Mouse (Mus musculus) embryonic facial prominence, embryonic 12.5 days (tissue): ENCODE results near the gene Cst7. TPM values are rescaled to one million over a fixed set of nuclear protein-coding genes. Genes with fewer than 3 reads are reported as not detected.
A peak's percentile ranks its signal among the peaks of the same experiment; 100 is the strongest.

ENCODE experiments used
- ATAC-seq: fragments of 200-750 bp; cut with Nextera tagmentation; 2 replicates; pipeline ENCODE4 v1.8.0; 2017; ENCODE audit not compliant: insufficient number of reproducible peaks, insufficient read depth, low FRiP score, low TSS enrichment
- H3K27ac ChIP-seq: fragments of 300-500 bp; sonication (generic); 2 replicates; pipeline ENCODE4 v1.5.1; 2016; ENCODE audit warnings: mild to moderate bottlenecking
- H3K27me3 ChIP-seq: fragments of 300-500 bp; sonication (generic); 2 replicates; pipeline ENCODE4 v1.6.1; 2016; ENCODE audit warnings: mild to moderate bottlenecking, moderate library complexity
- H3K36me3 ChIP-seq: fragments of 300-500 bp; sonication (generic); 2 replicates; pipeline ENCODE4 v1.6.1; 2016; ENCODE audit warnings: mild to moderate bottlenecking
- H3K4me1 ChIP-seq: fragments of 300-500 bp; sonication (generic); 2 replicates; pipeline ENCODE4 v1.6.1; 2016
- H3K4me2 ChIP-seq: fragments of 300-500 bp; sonication (generic); replicated peaks from 2 replicates; pipeline ENCODE4 v1.6.1; 2016; ENCODE audit warnings: mild to moderate bottlenecking, moderate library complexity
- H3K4me3 ChIP-seq: fragments of 300-500 bp; sonication (generic); 2 replicates; pipeline ENCODE4 v1.5.1; 2016; ENCODE audit warnings: mild to moderate bottlenecking
- H3K9ac ChIP-seq: fragments of 300-500 bp; sonication (generic); 2 replicates; pipeline ENCODE4 v1.6.1; 2016; ENCODE audit warnings: mild to moderate bottlenecking, moderate library complexity
- H3K9me3 ChIP-seq: fragments of 300-500 bp; sonication (generic); 2 replicates; pipeline ENCODE4 v1.6.1; 2016; ENCODE audit warnings: mild to moderate bottlenecking, moderate library complexity
- WGBS: fragments of 180-500 bp; shearing (Covaris S2); methylation state at CpG from one replicate; pipeline ENCODE4 v1.1.7; 2016; 5-methylcytosine and 5-hydroxymethylcytosine counted together
- polyA plus RNA-seq: library from polyadenylated mRNA; unstranded; fragments of >200 nt; fragmentation: Nextera tagmentation; extraction: Ambion mirVana; gene quantifications from 2 replicates; pipeline ENCODE4 v1.2.1, GENCODE M21; 2016

Gene Cst7
- polyA plus RNA-seq, 1 experiment from 2014 or later: 0.17 TPM

DNA sequence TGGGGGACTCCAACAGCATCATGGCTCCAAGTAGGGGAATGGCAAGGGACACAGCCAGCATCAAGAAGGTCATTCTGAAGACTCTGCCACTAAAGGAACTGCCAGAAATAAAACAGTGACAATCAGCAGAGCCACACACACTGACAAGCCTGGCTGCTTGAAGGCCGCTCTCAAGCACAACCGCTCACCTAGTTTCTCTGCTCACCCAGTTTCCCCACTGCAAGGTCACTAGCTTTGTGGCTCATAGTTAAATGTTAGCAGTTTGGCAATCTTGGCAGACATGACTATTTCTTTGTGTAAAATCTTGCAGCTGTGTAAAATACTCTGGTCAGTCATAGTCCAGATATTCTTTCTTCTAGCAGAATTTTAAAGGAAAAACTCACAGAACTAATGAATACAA lies 30.0 kb downstream of the Cst7 start:
- 95% methylated on average over 2 of the region's 2 CpGs for WGBS
- Histone ChIP-seq H3K4me1 (no peaks in the 10 kb centered on the region), H3K36me3 (no peaks in the 10 kb centered on the region), H3K4me3 (no peak overlapping the region), H3K4me2 (no peak overlapping the region), H3K9me3 (no peaks in the 10 kb centered on the region), H3K27me3 (no peaks in the 10 kb centered on the region), H3K9ac (no peak overlapping the region), H3K27ac (no peak overlapping the region)
- no peak for ATAC-seq

GRCm38 (mm10) chr2:150602166-150602565 lies 32.0 kb downstream of the Cst7 start:
- no peaks in the 10 kb centered on the region for H3K27me3 ChIP-seq
- H3K27ac ChIP-seq: no peak overlapping the region
- 91% methylated on average over 2 of the region's 2 CpGs for WGBS
- peaks cover 2% of the 10 kb centered on the region; the same call in 1 of the 2 replicates for H3K4me1 ChIP-seq
- H3K36me3 ChIP-seq: no peaks in the 10 kb centered on the region
- H3K9me3 ChIP-seq: no peaks in the 10 kb centered on the region
- no peak overlapping the region for H3K4me2 ChIP-seq
- no peak overlapping the region for H3K9ac ChIP-seq
- no peak for ATAC-seq
- no peak overlapping the region for H3K4me3 ChIP-seq

GRCm38 (mm10) chr2:150604802-150605201 lies 34.6 kb downstream of the Cst7 start:
- ATAC-seq: no peak
- H3K9ac ChIP-seq: no peak overlapping the region
- H3K4me2 ChIP-seq: no peak overlapping the region
- no peaks in the 10 kb centered on the region for H3K27me3 ChIP-seq
- H3K4me1 ChIP-seq: peaks cover 8% of the 10 kb centered on the region; the same call in 1 of the 2 replicates
- 83% methylated on average over 2 of the region's 2 CpGs for WGBS
- no peaks in the 10 kb centered on the region for H3K9me3 ChIP-seq
- H3K27ac ChIP-seq: no peak overlapping the region
- H3K36me3 ChIP-seq: no peaks in the 10 kb centered on the region
- H3K4me3 ChIP-seq: no peak overlapping the region

GRCm38 (mm10) chr2:150607086-150607485 lies 36.9 kb downstream of the Cst7 start:
- 79% methylated on average over 1 of the region's 1 CpGs for WGBS
- H3K9me3 ChIP-seq: no peaks in the 10 kb centered on the region
- no peaks in the 10 kb centered on the region for H3K27me3 ChIP-seq
- H3K4me2 ChIP-seq: peak overlapping the region; percentile 81
- H3K4me1 ChIP-seq: peaks cover 8% of the 10 kb centered on the region; the same call in 1 of the 2 replicates
- H3K36me3 ChIP-seq: no peaks in the 10 kb centered on the region
- no peak overlapping the region for H3K9ac ChIP-seq
- H3K4me3 ChIP-seq: no peak overlapping the region
- H3K27ac ChIP-seq: no peak overlapping the region
- ATAC-seq: no peak

- Histone ChIP-seq H3K4me3 (peak within 1 kb of the TSS; percentile 94), H3K27me3 (no peaks in the 10 kb centered on the region), H3K36me3 (no peaks in the 10 kb centered on the region), H3K9ac (peak within 1 kb of the TSS; percentile 75), H3K27ac (peak within 1 kb of the TSS; percentile 54; the same call in 1 of the 2 replicates), H3K9me3 (no peaks in the 10 kb centered on the region), H3K4me1 (peaks cover 8% of the 10 kb centered on the region; the same call in 1 of the 2 replicates), H3K4me2 (peak within 1 kb of the TSS; percentile 81)
- ATAC-seq: peak; percentile 97
- WGBS: under 1% methylated on average over 42 of the region's 42 CpGs
Observed at GRCm38 (mm10) chr2:150608087-150608799, 38.0 kb downstream of the Cst7 start, which contains the start of gene Apmap. Gene Apmap, minus strand, starts transcription at chr2:150608567.

DNA sequence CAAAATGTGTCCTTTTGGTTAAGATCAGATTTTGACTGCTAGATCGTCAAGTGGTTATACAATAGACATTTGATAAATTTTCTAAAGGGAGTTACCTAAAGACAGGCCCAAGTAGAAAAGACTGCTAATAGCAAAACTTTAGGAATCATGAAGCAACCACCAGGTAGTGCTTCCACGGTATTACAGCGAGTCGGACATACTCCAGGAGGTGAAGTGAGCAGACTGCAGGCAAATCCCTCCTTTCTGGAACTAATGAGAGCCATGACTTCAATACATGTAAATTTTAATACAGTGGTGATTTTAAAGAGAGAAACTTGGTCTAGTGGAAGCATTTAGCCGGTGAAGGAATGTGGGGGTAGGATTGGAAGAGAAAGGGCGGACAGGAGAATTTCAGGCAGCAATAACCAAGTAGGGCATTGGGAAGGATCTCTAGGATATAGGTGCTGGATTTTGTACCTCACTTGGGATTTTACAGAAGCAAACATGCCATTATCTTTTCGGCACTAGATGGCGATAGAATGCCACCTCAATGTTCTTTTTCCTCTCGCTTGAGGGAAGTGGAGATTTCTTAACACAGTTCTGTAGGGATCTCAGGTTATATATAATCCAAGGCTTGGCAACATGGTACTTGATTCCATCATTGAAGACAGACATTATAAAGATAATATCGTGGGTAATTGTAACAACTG lies 38.8 kb downstream of the Cst7 start:
- H3K4me2 ChIP-seq: peak overlapping the region; percentile 81
- peak overlapping the region; percentile 75; the same call in 1 of the 2 replicates for H3K9ac ChIP-seq
- ATAC-seq: peak; percentile 64
- H3K27ac ChIP-seq: peak overlapping the region; percentile 54; the same call in 1 of the 2 replicates
- H3K4me3 ChIP-seq: peak overlapping the region; percentile 94
- H3K36me3 ChIP-seq: no peaks in the 10 kb centered on the region
- no peaks in the 10 kb centered on the region for H3K9me3 ChIP-seq
- no peaks in the 10 kb centered on the region for H3K27me3 ChIP-seq
- peaks cover 8% of the 10 kb centered on the region; the same call in 1 of the 2 replicates for H3K4me1 ChIP-seq
- WGBS: 2% methylated on average over 10 of the region's 10 CpGs

DNA sequence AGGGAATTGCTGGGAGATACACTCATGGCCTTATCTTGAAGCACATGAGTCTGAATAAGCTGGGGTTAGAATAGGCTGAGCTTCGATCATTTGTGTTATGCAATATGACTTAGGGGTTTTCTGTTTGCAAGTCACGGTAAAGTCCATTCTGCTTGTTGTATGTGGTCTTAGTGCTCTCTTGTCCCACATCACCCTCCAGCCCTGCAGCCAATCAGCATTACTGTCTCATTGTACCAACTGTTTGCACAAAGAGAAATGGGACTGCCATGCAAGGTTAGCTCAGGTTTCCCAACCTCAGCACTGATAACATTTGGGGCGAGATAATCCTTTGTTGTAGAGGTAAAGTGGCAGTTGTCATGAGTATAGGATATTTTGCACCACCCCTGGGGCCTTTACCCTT lies 39.9 kb downstream of the Cst7 start:
- no peak overlapping the region for H3K4me3 ChIP-seq
- no peak overlapping the region for H3K4me2 ChIP-seq
- no peak overlapping the region for H3K9ac ChIP-seq
- no peaks in the 10 kb centered on the region for H3K9me3 ChIP-seq
- no peak for ATAC-seq
- 79% methylated on average over 3 of the region's 3 CpGs for WGBS
- no peak overlapping the region for H3K27ac ChIP-seq
- no peaks in the 10 kb centered on the region for H3K36me3 ChIP-seq
- H3K27me3 ChIP-seq: no peaks in the 10 kb centered on the region
- H3K4me1 ChIP-seq: peaks cover 8% of the 10 kb centered on the region; the same call in 1 of the 2 replicates

GRCm38 (mm10) chr2:150621698-150622097 lies 51.5 kb downstream of the Cst7 start:
- Histone ChIP-seq H3K9ac (no peak overlapping the region), H3K4me1 (no peaks in the 10 kb centered on the region), H3K27me3 (no peaks in the 10 kb centered on the region), H3K36me3 (no peaks in the 10 kb centered on the region), H3K27ac (no peak overlapping the region), H3K4me2 (no peak overlapping the region), H3K4me3 (no peak overlapping the region), H3K9me3 (no peaks in the 10 kb centered on the region)
- no peak for ATAC-seq
- 65% methylated on average over 3 of the region's 3 CpGs for WGBS

GRCm38 (mm10) chr2:150623957-150624356 lies 53.7 kb downstream of the Cst7 start:
- no peaks in the 10 kb centered on the region for H3K4me1 ChIP-seq
- no peaks in the 10 kb centered on the region for H3K9me3 ChIP-seq
- H3K4me3 ChIP-seq: no peak overlapping the region
- H3K36me3 ChIP-seq: no peaks in the 10 kb centered on the region
- ATAC-seq: no peak
- no peak overlapping the region for H3K27ac ChIP-seq
- WGBS: 90% methylated on average over 3 of the region's 3 CpGs
- H3K27me3 ChIP-seq: no peaks in the 10 kb centered on the region
- no peak overlapping the region for H3K4me2 ChIP-seq
- no peak overlapping the region for H3K9ac ChIP-seq

GRCm38 (mm10) chr2:150624926-150625325 lies 54.7 kb downstream of the Cst7 start:
- Histone ChIP-seq H3K4me2 (no peak overlapping the region), H3K9me3 (no peaks in the 10 kb centered on the region), H3K36me3 (no peaks in the 10 kb centered on the region), H3K27ac (no peak overlapping the region), H3K27me3 (no peaks in the 10 kb centered on the region), H3K9ac (no peak overlapping the region), H3K4me1 (no peaks in the 10 kb centered on the region), H3K4me3 (no peak overlapping the region)
- ATAC-seq: no peak
- WGBS: 88% methylated on average over 8 of the region's 8 CpGs

GRCm38 (mm10) chr2:150627140-150627539 lies 56.9 kb downstream of the Cst7 start:
- WGBS: 69% methylated on average over 6 of the region's 6 CpGs
- H3K27ac ChIP-seq: no peak overlapping the region
- no peaks in the 10 kb centered on the region for H3K36me3 ChIP-seq
- ATAC-seq: no peak
- no peak overlapping the region for H3K9ac ChIP-seq
- H3K27me3 ChIP-seq: no peaks in the 10 kb centered on the region
- no peak overlapping the region for H3K4me3 ChIP-seq
- no peaks in the 10 kb centered on the region for H3K4me1 ChIP-seq
- no peaks in the 10 kb centered on the region for H3K9me3 ChIP-seq
- H3K4me2 ChIP-seq: no peak overlapping the region
